Mouse (Mus musculus) MEL (cell line): Measurements from ENCODE around the gene Ube2l6. TPM values are rescaled to one million over a fixed set of nuclear protein-coding genes. Genes with fewer than 3 reads are reported as not detected.

Experiments used
- DNase-seq: peaks from one replicate; pipeline ENCODE4 v3.0.0; 2011; ENCODE audit warnings: low read depth, low spot score
- H3K27ac ChIP-seq: 2 replicates; pipeline ENCODE4 v1.5.1; 2012; ENCODE audit warnings: low read depth, mild to moderate bottlenecking, control low read depth, low read length, moderate library complexity; ENCODE audit not compliant: control insufficient read depth
- H3K27me3 ChIP-seq, 2 experiments: fragments of 150-350 bp in 1 of 2; sonication (generic) in 1 of 2; 2 replicates each; pipeline ENCODE4 v1.6.1; 2012; ENCODE audit warnings: low read length in 2 of 2, mild to moderate bottlenecking in 2 of 2, improper control_type of control experiment in 1 of 2, moderate library complexity in 1 of 2; ENCODE audit not compliant: insufficient read depth in 2 of 2, control insufficient read depth in 1 of 2
- H3K36me3 ChIP-seq, 2 experiments: 2 replicates each; pipeline ENCODE4 v1.6.1; 2012 to 2014; ENCODE audit warnings: low read length in 2 of 2, improper control_type of control experiment in 1 of 2, inconsistent platforms in 1 of 2, mild to moderate bottlenecking in 1 of 2; ENCODE audit not compliant: insufficient read depth in 2 of 2, control insufficient read depth in 1 of 2
- H3K4me1 ChIP-seq, 2 experiments: fragments of 150-350 bp in 1 of 2; sonication (generic) in 1 of 2; 2 replicates each; pipeline ENCODE4 v1.6.1; 2012; ENCODE audit warnings: low read length in 2 of 2, improper control_type of control experiment in 1 of 2, mild to moderate bottlenecking in 1 of 2; ENCODE audit not compliant: insufficient read depth in 2 of 2, control insufficient read depth in 1 of 2
- H3K4me3 ChIP-seq, 2 experiments: fragments of 150-350 bp in 1 of 2; sonication (generic) in 1 of 2; 2 replicates each; pipeline ENCODE4 v1.5.1; 2012; ENCODE audit warnings: low read depth in 2 of 2, low read length in 2 of 2, mild to moderate bottlenecking in 2 of 2, moderate library complexity in 2 of 2, control low read depth in 1 of 2, improper control_type of control experiment in 1 of 2; ENCODE audit not compliant: control insufficient read depth in 1 of 2, insufficient read depth in 1 of 2
- H3K79me2 ChIP-seq: 2 replicates; pipeline ENCODE4 v1.6.1; 2012; ENCODE audit warnings: mild to moderate bottlenecking, low read length, moderate library complexity; ENCODE audit not compliant: control insufficient read depth, poor library complexity, insufficient read depth
- H3K9ac ChIP-seq: 2 replicates; pipeline ENCODE4 v1.6.1; 2012; ENCODE audit warnings: low read depth, mild to moderate bottlenecking, control low read depth, low read length, moderate library complexity; ENCODE audit not compliant: control insufficient read depth, poor library complexity, severe bottlenecking
- H3K9me3 ChIP-seq: fragments of 150-350 bp; sonication (generic); replicated peaks from 2 replicates; pipeline ENCODE4 v1.6.1; 2012; ENCODE audit warnings: mild to moderate bottlenecking, low read length, improper control_type of control experiment, moderate library complexity; ENCODE audit not compliant: insufficient read depth
- CHD2 ChIP-seq: IDR thresholded peaks from 2 replicates; pipeline ENCODE4 v1.6.1; 2011; ENCODE audit warnings: low read length, improper control_type of control experiment
- CTCF ChIP-seq, 3 experiments: IDR thresholded peaks in 2 of 3; conservative IDR thresholded peaks in 1 of 3; 2 replicates each; pipeline ENCODE4 v1.5.1; 2011 to 2012; ENCODE audit warnings: low read length in 3 of 3, low read depth in 2 of 3, mild to moderate bottlenecking in 2 of 3, improper control_type of control experiment in 1 of 3, inconsistent platforms in 1 of 3, mixed read lengths in 1 of 3, moderate library complexity in 1 of 3; ENCODE audit not compliant: control insufficient read depth in 1 of 3, insufficient read depth in 1 of 3, poor library complexity in 1 of 3, severe bottlenecking in 1 of 3
- ELF1 ChIP-seq: IDR thresholded peaks from 2 replicates; pipeline ENCODE4 v1.6.1; 2014; ENCODE audit warnings: low read depth, mild to moderate bottlenecking, inconsistent platforms, low read length, improper control_type of control experiment, moderate library complexity
- ETS1 ChIP-seq: IDR thresholded peaks from 2 replicates; pipeline ENCODE4 v1.6.1; 2012; ENCODE audit warnings: low read depth, mild to moderate bottlenecking, inconsistent platforms, low read length, improper control_type of control experiment, moderate library complexity
- GATA1 ChIP-seq: IDR thresholded peaks from 2 replicates; pipeline ENCODE4 v1.6.1; 2011; ENCODE audit warnings: low read depth, low read length, improper control_type of control experiment
- HCFC1 ChIP-seq: IDR thresholded peaks from 2 replicates; pipeline ENCODE4 v1.6.1; 2012; ENCODE audit warnings: low read depth, mild to moderate bottlenecking, inconsistent platforms, low read length, improper control_type of control experiment, moderate library complexity
- MAZ ChIP-seq: IDR thresholded peaks from 2 replicates; pipeline ENCODE4 v1.6.1; 2012; ENCODE audit warnings: low read depth, mild to moderate bottlenecking, inconsistent platforms, low read length, improper control_type of control experiment
- MXI1 ChIP-seq: IDR thresholded peaks from 2 replicates; pipeline ENCODE4 v1.6.1; 2011; ENCODE audit warnings: mild to moderate bottlenecking, low read depth, low read length, improper control_type of control experiment
- NELFE ChIP-seq: IDR thresholded peaks from 2 replicates; pipeline ENCODE4 v1.6.1; 2011; ENCODE audit warnings: low read depth, low read length, improper control_type of control experiment
- POLR2A ChIP-seq, 2 experiments: IDR thresholded peaks; 2 replicates each; pipeline ENCODE4 v1.6.1; 2011 to 2012; ENCODE audit warnings: low read length in 2 of 2, mild to moderate bottlenecking in 2 of 2, control low read depth in 1 of 2, improper control_type of control experiment in 1 of 2, low read depth in 1 of 2, moderate library complexity in 1 of 2; ENCODE audit not compliant: control insufficient read depth in 1 of 2, insufficient read depth in 1 of 2, poor library complexity in 1 of 2
- RCOR1 ChIP-seq: IDR thresholded peaks from 2 replicates; pipeline ENCODE4 v1.6.1; 2012; ENCODE audit warnings: low read depth, mild to moderate bottlenecking, inconsistent platforms, low read length, improper control_type of control experiment
- SIN3A ChIP-seq: IDR thresholded peaks from 2 replicates; pipeline ENCODE4 v1.6.1; 2012; ENCODE audit warnings: low read length, improper control_type of control experiment, inconsistent platforms
- SMC3 ChIP-seq: IDR thresholded peaks from 2 replicates; pipeline ENCODE4 v1.6.1; 2011; ENCODE audit warnings: low read depth, low read length, improper control_type of control experiment
- TBP ChIP-seq: IDR thresholded peaks from 2 replicates; pipeline ENCODE4 v1.8.0; 2011; ENCODE audit warnings: low read depth, low read length, improper control_type of control experiment
- TCF12 ChIP-seq: IDR thresholded peaks from 2 replicates; pipeline ENCODE4 v1.6.1; 2014; ENCODE audit warnings: low read depth, mild to moderate bottlenecking, inconsistent platforms, low read length, improper control_type of control experiment, moderate library complexity
- UBTF ChIP-seq: IDR thresholded peaks from 2 replicates; pipeline ENCODE4 v1.6.1; 2012; ENCODE audit warnings: low read depth, mild to moderate bottlenecking, inconsistent platforms, low read length, improper control_type of control experiment, moderate library complexity, borderline replicate concordance; ENCODE audit not compliant: insufficient read depth
- USF1 ChIP-seq: IDR thresholded peaks from 2 replicates; pipeline ENCODE4 v1.6.1; 2014; ENCODE audit warnings: low read depth, mild to moderate bottlenecking, inconsistent platforms, low read length, improper control_type of control experiment, moderate library complexity
- ZC3H11A ChIP-seq: IDR thresholded peaks from 2 replicates; pipeline ENCODE4 v1.6.1; 2012; ENCODE audit warnings: low read depth, mild to moderate bottlenecking, inconsistent platforms, low read length, improper control_type of control experiment
- ZNF384 ChIP-seq: IDR thresholded peaks from 2 replicates; pipeline ENCODE4 v1.6.1; 2012; ENCODE audit warnings: low read depth, mild to moderate bottlenecking, inconsistent platforms, low read length, improper control_type of control experiment
- polyA plus RNA-seq, 2 experiments: library from polyadenylated mRNA; stranded (reverse) in 1 of 2; unstranded in 1 of 2; fragments of >175 nt in 1 of 2; fragments of >200 nt in 1 of 2; gene quantifications; 2 replicates each; pipeline versions ENCODE4 v1.2.1 to v1.2.4; 2012; ENCODE audit warnings: low replicate concordance in 2 of 2, low read depth in 1 of 2; ENCODE audit not compliant: insufficient read length in 2 of 2, insufficient read depth in 1 of 2, missing spikeins in 1 of 2
- total RNA-seq: library from RNA; depleted of rRNA; stranded (reverse); fragments of 300-350 nt; gene quantifications from 2 replicates; pipeline ENCODE4 v1.2.3, GENCODE M21; 2012

Ube2l6 gene
- total and polyA plus RNA-seq, 3 experiments = 17.5 to 37.0 TPM; not detected in 1

DNA sequence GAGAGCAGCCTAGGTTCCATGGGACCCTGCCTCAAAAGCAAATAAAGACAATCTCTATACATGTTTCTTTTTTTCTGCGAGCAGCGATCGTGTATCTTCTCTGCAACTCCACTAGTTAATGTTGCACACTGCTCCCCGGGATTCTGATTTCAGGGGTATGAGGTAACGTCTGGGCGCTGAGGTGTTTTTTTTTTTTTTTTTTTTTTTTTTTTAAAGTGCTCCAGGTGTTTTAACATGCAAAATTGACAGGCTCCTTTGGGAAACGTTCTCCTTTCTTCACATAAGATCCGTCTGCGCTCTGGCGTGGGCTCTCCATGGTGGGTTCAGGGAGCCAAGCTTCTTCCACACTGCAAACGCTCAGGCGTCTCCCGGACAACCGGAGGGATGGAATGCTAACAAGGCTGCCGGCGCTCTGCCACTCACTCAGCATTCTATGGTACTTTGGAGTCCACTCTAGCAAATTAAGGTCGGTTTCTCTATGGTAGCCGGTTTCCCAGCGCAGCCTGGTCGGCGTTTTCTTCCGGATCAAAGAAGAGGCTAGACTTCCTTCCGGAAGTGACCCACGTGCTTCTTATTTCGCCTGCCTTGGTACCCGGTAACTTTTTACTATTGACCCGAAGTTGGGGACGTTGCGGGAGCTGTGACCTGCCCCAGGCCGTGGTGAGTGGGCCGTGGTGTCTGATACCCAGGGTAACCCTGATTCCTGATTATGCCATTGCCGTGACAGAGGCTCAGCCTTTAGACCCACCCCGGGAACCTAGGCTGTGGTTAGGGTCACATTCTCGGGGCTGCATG, 28.1 kb downstream of the Ube2l6 start, which contains the start of gene Timm10 (continued):
- no peak for TF ChIP-seq UBTF
- peak; percentile 71; the same call in 1 of the 2 replicates for TF ChIP-seq ZNF384
- no peak for TF ChIP-seq RCOR1

DNA sequence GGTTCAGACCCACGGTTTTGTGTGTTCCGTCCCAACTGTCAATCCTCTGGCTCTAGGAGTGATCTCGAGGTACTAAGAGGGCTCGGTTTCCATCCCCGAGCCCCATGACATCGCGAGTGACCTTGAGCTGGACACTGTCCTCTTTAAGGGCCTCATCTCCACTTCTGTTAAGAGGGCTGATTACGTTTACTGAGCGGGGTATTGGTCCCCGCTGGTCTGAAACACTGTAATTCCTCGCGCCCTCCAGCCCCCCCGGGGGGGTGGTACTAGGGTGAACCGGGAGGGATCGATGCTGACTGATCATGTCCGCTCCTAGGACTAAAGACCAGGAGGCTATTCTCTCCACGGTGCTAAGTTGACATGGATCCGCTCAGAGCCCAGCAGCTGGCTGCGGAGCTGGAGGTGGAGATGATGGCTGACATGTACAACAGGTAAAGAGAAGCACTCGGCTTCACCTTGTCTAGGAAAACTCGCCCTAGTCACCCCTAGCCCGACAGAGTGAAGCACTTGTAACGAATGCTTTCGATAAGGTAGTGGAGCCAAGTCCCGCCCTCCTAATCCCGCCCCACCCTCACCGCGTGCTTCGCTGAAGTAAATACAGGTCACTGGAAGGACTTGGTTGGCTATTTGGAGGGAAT, 28.8 kb downstream of the Ube2l6 start:
- peaks cover 0 to 11% of the 10 kb centered on the region in 2 experiments; a peak in 2 of 4 replicates for H3K36me3 ChIP-seq
- peak overlapping the region; percentile 74 to 99 for H3K4me3 ChIP-seq
- H3K79me2 ChIP-seq = peaks cover 16% of the 10 kb centered on the region
- peak overlapping the region; percentile 96 for H3K9ac ChIP-seq
- peak overlapping the region; percentile 78 for H3K27ac ChIP-seq
- H3K27me3 ChIP-seq = no peaks in the 10 kb centered on the region
- TF ChIP-seq POLR2A (IDR thresholded peaks at IDR 0.05; ENCODE audit: control insufficient read depth in 1 of 2, insufficient read depth in 1 of 2, low read depth in 1 of 2, low read length in 2 of 2, poor library complexity in 1 of 2) (peak in 1 of 2 experiments; percentile 39; a peak in 2 of 4 replicates), MAZ (peak; percentile 34; the same call in 1 of the 2 replicates), TBP (peak; percentile 60), SIN3A (no peak; the same call in 1 of the 2 replicates), USF1 (no peak), GATA1 (0 out of 2 replicates have a peak, but pooled peaks have one; percentile 5), NELFE (peak; percentile 57)
- DNase-seq = peak; percentile 78
- H3K9me3 ChIP-seq = no peaks in the 10 kb centered on the region
- peaks cover 0 to 22% of the 10 kb centered on the region in 2 experiments; a peak in 2 of 4 replicates for H3K4me1 ChIP-seq

DNA sequence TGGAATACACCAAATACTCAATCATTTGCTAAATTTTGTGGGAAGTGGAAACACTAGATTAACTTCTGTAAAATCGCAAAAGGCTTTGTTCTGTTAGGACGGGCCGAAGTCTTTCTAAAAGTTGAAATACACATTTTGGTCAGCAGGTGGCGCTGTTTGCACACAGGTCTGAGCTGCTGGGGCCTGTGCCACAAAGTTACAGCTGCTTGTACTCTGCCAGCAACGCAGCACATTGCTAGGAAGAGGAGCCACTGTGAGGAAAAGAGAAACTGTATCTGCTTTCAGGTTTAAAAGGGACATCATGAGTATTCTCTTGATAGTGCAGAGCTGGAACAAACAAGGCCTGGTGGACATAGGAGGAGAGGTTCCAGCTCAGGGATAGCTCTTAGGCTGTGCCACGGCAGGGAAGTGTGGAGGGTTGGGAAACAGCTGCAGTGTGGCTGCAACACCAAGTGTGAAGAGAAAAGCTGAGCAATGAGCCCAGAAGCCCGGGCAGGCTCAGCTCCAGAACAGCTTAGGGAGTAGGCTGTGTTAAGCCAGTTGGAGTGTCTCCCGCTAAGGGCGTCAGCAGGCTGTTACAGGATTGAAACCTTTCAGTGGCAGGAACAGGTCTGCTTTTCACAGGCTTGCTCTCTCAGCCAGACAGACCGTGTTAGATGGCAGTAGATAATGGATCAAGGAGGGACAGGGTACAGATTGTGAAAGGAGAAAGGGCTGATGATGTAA, 33.2 kb downstream of the Ube2l6 start:
- TF ChIP-seq CHD2 = no peak
- peak; percentile 79 for TF ChIP-seq SIN3A
- TF ChIP-seq ZC3H11A = peak; percentile 96
- TF ChIP-seq SMC3 = peak; percentile 96
- peak; percentile 77 to 99 (median 86); a peak in 5 of 6 replicates for TF ChIP-seq CTCF (IDR thresholded peaks at IDR 0.05 in 2 of 3, conservative IDR thresholded peaks at IDR 0.05 in 1 of 3; ENCODE audit: control insufficient read depth in 1 of 3, insufficient read depth in 1 of 3, low read depth in 2 of 3, low read length in 3 of 3, poor library complexity in 1 of 3, severe bottlenecking in 1 of 3)
- TF ChIP-seq RCOR1 = 0 out of 2 replicates have a peak, but pooled peaks have one; percentile 33
- TF ChIP-seq HCFC1 = peak; percentile 60; the same call in 1 of the 2 replicates
- TF ChIP-seq ETS1 = 0 out of 2 replicates have a peak, but pooled peaks have one; percentile 6
- peak; percentile 10; the same call in 1 of the 2 replicates for TF ChIP-seq ZNF384
- peak; percentile 37; the same call in 1 of the 2 replicates for TF ChIP-seq MXI1
- no peak for TF ChIP-seq MAZ
- TF ChIP-seq ELF1 = 0 out of 2 replicates have a peak, but pooled peaks have one; percentile 28
- TF ChIP-seq TCF12 = no peak
- peak; percentile 93 for DNase-seq
- H3K9ac ChIP-seq = no peak overlapping the region
- H3K79me2 ChIP-seq = peaks cover 16% of the 10 kb centered on the region
- H3K9me3 ChIP-seq = no peaks in the 10 kb centered on the region
- H3K4me1 ChIP-seq = peaks cover 0 to 9% of the 10 kb centered on the region in 2 experiments; a peak in 1 of 4 replicates
- H3K36me3 ChIP-seq = peaks cover 0 to 9% of the 10 kb centered on the region in 2 experiments; a peak in 2 of 4 replicates
- H3K27ac ChIP-seq = no peak overlapping the region
- no peak overlapping the region for H3K4me3 ChIP-seq
- H3K27me3 ChIP-seq = no peaks in the 10 kb centered on the region
